Mouse (Mus musculus) liver, embryonic 14.5 days (tissue): ENCODE measurements at regions not wholly inside any gene's neighbourhood (a gene's known extent, or its start where the extent isn't known, plus 50 kb on each side); places are given as distances from the start of the nearest gene placed in this dataset.

Source experiments
- ATAC-seq: fragments of 200-750 bp; cut with Nextera tagmentation; 2 replicates; pipeline ENCODE4 v1.8.0; 2017; ENCODE audit warnings: moderate number of reproducible peaks, mild to moderate bottlenecking, moderate library complexity; ENCODE audit not compliant: insufficient read depth
- DNase-seq, 3 experiments: peaks; one replicate each; pipeline ENCODE4 v3.0.0-alpha.2; 2012 to 2013; ENCODE audit warnings: low read depth in 3 of 3, low spot score in 3 of 3
- H3K27ac ChIP-seq: fragments of 300-500 bp; sonication (generic); 2 replicates; pipeline ENCODE4 v1.5.1; 2014; ENCODE audit warnings: moderate library complexity, mild to moderate bottlenecking, control low read depth, inconsistent platforms
- H3K27me3 ChIP-seq: fragments of 300-500 bp; sonication (generic); 2 replicates; pipeline ENCODE4 v1.6.1; 2014; ENCODE audit warnings: mild to moderate bottlenecking, low read length, moderate library complexity; ENCODE audit not compliant: control insufficient read depth, insufficient read depth
- H3K36me3 ChIP-seq: fragments of 300-500 bp; sonication (generic); replicated peaks from 2 replicates; pipeline ENCODE4 v1.6.1; 2014; ENCODE audit warnings: low read depth; ENCODE audit not compliant: control insufficient read depth, insufficient read depth
- H3K4me1 ChIP-seq, 2 experiments: fragments of 200-500 bp in 1 of 2; fragments of 300-500 bp in 1 of 2; sonication (generic) in 1 of 2; replicated peaks; 2 replicates each; pipeline ENCODE4 v1.6.1; 2012 to 2014; ENCODE audit warnings: antibody characterized with exemption in 1 of 2, inconsistent platforms in 1 of 2, low read length in 1 of 2; ENCODE audit not compliant: control insufficient read depth in 2 of 2, insufficient read depth in 2 of 2
- H3K4me2 ChIP-seq: fragments of 300-500 bp; sonication (generic); 2 replicates; pipeline ENCODE4 v1.6.1; 2014; ENCODE audit warnings: low read depth, mild to moderate bottlenecking, control low read depth, moderate library complexity
- H3K4me3 ChIP-seq, 2 experiments: fragments of 200-500 bp in 1 of 2; fragments of 300-500 bp in 1 of 2; sonication (generic) in 1 of 2; 2 replicates each; pipeline ENCODE4 v1.5.1; 2012 to 2014; ENCODE audit warnings: low read depth in 2 of 2, low read length in 2 of 2, mild to moderate bottlenecking in 2 of 2, control low read depth in 1 of 2, inconsistent platforms in 1 of 2, moderate library complexity in 1 of 2; ENCODE audit not compliant: insufficient read depth in 1 of 2
- H3K9ac ChIP-seq: fragments of 300-500 bp; sonication (generic); replicated peaks from 2 replicates; pipeline ENCODE4 v1.6.1; 2014; ENCODE audit warnings: mild to moderate bottlenecking, control low read depth, moderate library complexity
- H3K9me3 ChIP-seq: fragments of 300-500 bp; sonication (generic); 2 replicates; pipeline ENCODE4 v1.6.1; 2016; ENCODE audit warnings: low read length, mixed read lengths; ENCODE audit not compliant: control insufficient read depth
- CTCF ChIP-seq: IDR thresholded peaks from 2 replicates; pipeline ENCODE4 v1.5.1; 2016; ENCODE audit warnings: antibody characterized with exemption, low read depth, control low read depth
- EP300 ChIP-seq: IDR thresholded peaks from 2 replicates; pipeline ENCODE4 v1.6.1; 2016; ENCODE audit warnings: antibody characterized with exemption, low read depth
- WGBS: fragments of 180-500 bp; shearing (Covaris S2); extraction: QIAGEN DNeasy Blood & Tissue Kit; methylation state at CpG from one replicate; pipeline ENCODE4 v1.1.7; 2014; ENCODE audit not compliant: insufficient replicate concordance; 5-methylcytosine and 5-hydroxymethylcytosine counted together

- H3K9ac ChIP-seq, result no peak overlapping the region
- H3K4me2 ChIP-seq, result no peak overlapping the region
- H3K9me3 ChIP-seq, result no peaks in the 10 kb centered on the region
- DNase-seq (no peak), ATAC-seq (no peak)
- no peak overlapping the region for H3K4me3 ChIP-seq
- H3K27me3 ChIP-seq, result no peaks in the 10 kb centered on the region
- no peaks in the 10 kb centered on the region for H3K36me3 ChIP-seq
- no peak overlapping the region for H3K27ac ChIP-seq
- TF ChIP-seq EP300, result no peak
- TF ChIP-seq CTCF, result no peak
- H3K4me1 ChIP-seq, result no peaks in the 10 kb centered on the region; a peak in 1 of 4 replicates
- WGBS, result 39% methylated on average over 6 of the region's 6 CpGs
Measured at GRCm38 (mm10) chr7:70769655-70770054, 403.1 kb upstream of the Nr2f2 start.

- 48% methylated on average over 5 of the region's 5 CpGs for WGBS
- DNase-seq (no peak), ATAC-seq (no peak)
- no peak overlapping the region for H3K27ac ChIP-seq
- H3K4me3 ChIP-seq, result no peak overlapping the region
- no peaks in the 10 kb centered on the region; a peak in 1 of 4 replicates for H3K4me1 ChIP-seq
- no peaks in the 10 kb centered on the region for H3K27me3 ChIP-seq
- no peaks in the 10 kb centered on the region for H3K9me3 ChIP-seq
- TF ChIP-seq EP300, result no peak
- no peak for TF ChIP-seq CTCF
- H3K9ac ChIP-seq, result no peak overlapping the region
- H3K4me2 ChIP-seq, result no peak overlapping the region
- H3K36me3 ChIP-seq, result no peaks in the 10 kb centered on the region
Measured at GRCm38 (mm10) chr7:70767697-70768096, 401.2 kb upstream of the Nr2f2 start.

- ATAC-seq, result no peak
- WGBS, result 78% methylated on average over 3 of the region's 3 CpGs
- Histone ChIP-seq H3K4me3 (no peak overlapping the region), H3K9ac (no peak overlapping the region), H3K27ac (no peak overlapping the region), H3K9me3 (no peaks in the 10 kb centered on the region), H3K4me1 (no peaks in the 10 kb centered on the region), H3K36me3 (no peaks in the 10 kb centered on the region), H3K27me3 (no peaks in the 10 kb centered on the region), H3K4me2 (no peak overlapping the region)
- no peak for TF ChIP-seq CTCF
- no peak for TF ChIP-seq EP300
- no peak for DNase-seq
Measured at GRCm38 (mm10) chr7:70756676-70757075, 390.1 kb upstream of the Nr2f2 start.

GRCm38 (mm10) chr7:70754826-70755225 is 388.3 kb upstream of the Nr2f2 start:
- H3K36me3 ChIP-seq, result no peaks in the 10 kb centered on the region
- no peak overlapping the region for H3K4me2 ChIP-seq
- 40% methylated on average over 1 of the region's 1 CpGs for WGBS
- no peaks in the 10 kb centered on the region for H3K27me3 ChIP-seq
- no peak for TF ChIP-seq EP300
- TF ChIP-seq CTCF, result no peak
- H3K9ac ChIP-seq, result no peak overlapping the region
- H3K4me3 ChIP-seq, result no peak overlapping the region
- DNase-seq, result no peak
- H3K27ac ChIP-seq, result no peak overlapping the region
- no peaks in the 10 kb centered on the region for H3K9me3 ChIP-seq
- ATAC-seq, result no peak
- no peaks in the 10 kb centered on the region for H3K4me1 ChIP-seq

- WGBS, result 75% methylated on average over 12 of the region's 12 CpGs
- no peak for ATAC-seq
- H3K4me2 ChIP-seq, result no peak overlapping the region
Measured at GRCm38 (mm10) chr7:70752802-70753218, 386.3 kb upstream of the Nr2f2 start.

More at GRCm38 (mm10) chr7:70752802-70753218, 386.3 kb upstream of the Nr2f2 start:
- no peak for DNase-seq
- no peaks in the 10 kb centered on the region for H3K4me1 ChIP-seq
- H3K36me3 ChIP-seq, result no peaks in the 10 kb centered on the region
- no peaks in the 10 kb centered on the region for H3K9me3 ChIP-seq
- no peak overlapping the region for H3K27ac ChIP-seq
- H3K9ac ChIP-seq, result no peak overlapping the region
- no peaks in the 10 kb centered on the region for H3K27me3 ChIP-seq
- H3K4me3 ChIP-seq, result no peak overlapping the region
- TF ChIP-seq CTCF (no peak), EP300 (no peak)
